Comparison of ENCODE assay signal across 22 mouse cellular contexts in genomic region chr17:84995844-84996243, GRCm38 (mm10). TPM values are rescaled to one million over a fixed set of nuclear protein-coding genes. Genes with fewer than 3 reads are reported as not detected.
DNase-seq lines count a peak whose midpoint lies in the region; ATAC-seq and TF ChIP-seq lines count a peak whose summit lies in the region.
"Had no signal": no experiment of that assay in that cellular context is flagged by ENCODE, and none has a peak within 500 bp of the region (broad histone marks: within the 10 kb centered on the region; RNA-seq: fewer than 3 reads in every experiment).

No protein-coding gene starts in this region.

- no peak overlapping the region for H3K4me2 ChIP-seq in lung, embryonic 14.5 days
- H3K4me2 ChIP-seq in lung, embryonic 16.5 days (ENCODE audit: low read depth, low read length): no peak overlapping the region
- H3K4me2 ChIP-seq in lung, postnatal 0 days (replicated peaks; ENCODE audit: low read depth, low read length): no peak overlapping the region

- 0 out of 2 replicates have a peak, but pooled peaks cover 6% of the 10 kb centered on the region for H3K36me3 ChIP-seq in lung, embryonic 14.5 days (ENCODE audit: insufficient read depth)
- H3K36me3 ChIP-seq in lung, embryonic 16.5 days (ENCODE audit: control insufficient read depth, insufficient read depth, low read length): peaks cover 5% of the 10 kb centered on the region
- H3K36me3 ChIP-seq in lung, postnatal 0 days (ENCODE audit: insufficient read depth, low read length): no peaks in the 10 kb centered on the region

- no peak for TF ChIP-seq EP300 in lung, postnatal 0 days (IDR thresholded peaks at IDR 0.05)

- no peak overlapping the region for H3K4me3 ChIP-seq in lung, embryonic 14.5 days (ENCODE audit: low read depth, low read length)
- H3K4me3 ChIP-seq in lung, embryonic 16.5 days (ENCODE audit: low read length): no peak overlapping the region
- no peak overlapping the region for H3K4me3 ChIP-seq in lung, adult 2 months (replicated peaks; ENCODE audit: extremely low read depth, low read depth, low read length)
- no peak overlapping the region for H3K4me3 ChIP-seq in lung, postnatal 0 days (ENCODE audit: low read depth, low read length)

- DNase-seq in lung, embryonic 14.5 days: peak; percentile 9
- DNase-seq in lung, postnatal 10 days: no peak
- DNase-seq in lung, adult 2 months: no peak
- peak; percentile 56 for DNase-seq in lung, postnatal 0 days (ENCODE audit: low spot score)
- no peak for DNase-seq in lung, postnatal 4 days
- peak; percentile 47 for DNase-seq in lung, postnatal 36 days
- DNase-seq in lung, postnatal 25 days (ENCODE audit: low spot score): no peak
- DNase-seq: adrenal gland, adult 2 months; adrenal gland, adult 8-10 months; adrenal gland, postnatal 10 days; adrenal gland, postnatal 14 days; adrenal gland, postnatal 25 days; adrenal gland, postnatal 36 days; B cell, adult 2 months; cerebellum, adult 11 months; cerebellum, adult 11-12 months had no signal

- no peaks in the 10 kb centered on the region for H3K4me1 ChIP-seq in lung, embryonic 14.5 days (ENCODE audit: insufficient read depth)
- H3K4me1 ChIP-seq in lung, embryonic 16.5 days (replicated peaks; ENCODE audit: control insufficient read depth, insufficient read depth, low read length): peaks cover 5% of the 10 kb centered on the region; the same call in 1 of the 2 replicates
- H3K4me1 ChIP-seq in lung, adult 2 months (ENCODE audit: control insufficient read depth, insufficient read depth, low read length): peaks cover 6% of the 10 kb centered on the region; the same call in 1 of the 2 replicates
- no peaks in the 10 kb centered on the region for H3K4me1 ChIP-seq in lung, postnatal 0 days (ENCODE audit: insufficient read depth, low read depth, low read length)

- no peak overlapping the region for H3K9ac ChIP-seq in lung, embryonic 14.5 days
- no peak overlapping the region for H3K9ac ChIP-seq in lung, embryonic 16.5 days (ENCODE audit: low read length)
- H3K9ac ChIP-seq in lung, postnatal 0 days (replicated peaks; ENCODE audit: low read depth): no peak overlapping the region

- no peaks in the 10 kb centered on the region for H3K27me3 ChIP-seq in lung, embryonic 14.5 days (ENCODE audit: insufficient read depth, low read length)
- H3K27me3 ChIP-seq in lung, embryonic 16.5 days (ENCODE audit: control insufficient read depth, insufficient read depth, low read depth, low read length): no peaks in the 10 kb centered on the region
- no peaks in the 10 kb centered on the region for H3K27me3 ChIP-seq in lung, postnatal 0 days (replicated peaks; ENCODE audit: insufficient read depth, low read length)
- H3K27me3 ChIP-seq: CH12.LX, Patski had no signal

- TF ChIP-seq POLR2A in lung, adult 2 months (IDR thresholded peaks at IDR 0.05; ENCODE audit: borderline replicate concordance, extremely low read depth, low read depth, low read length): no peak

- ATAC-seq in lung, embryonic 14.5 days (ENCODE audit: insufficient read depth): no peak
- peak; percentile 60; the same call in 1 of the 2 replicates for ATAC-seq in lung, embryonic 16.5 days (ENCODE audit: low read depth)
- ATAC-seq in lung, postnatal 0 days: peak; percentile 58
- ATAC-seq: activated CD4-positive, CD25-positive, alpha-beta regulatory T cell, adult 4 months; CD4-positive, CD25-positive, alpha-beta regulatory T cell, adult 4 months; Patski had no signal

- 54% methylated on average over 6 of the region's 6 CpGs for WGBS in lung, embryonic 14.5 days
- 53% methylated on average over 6 of the region's 6 CpGs for WGBS in lung, embryonic 16.5 days
- 66% methylated on average over 6 of the region's 6 CpGs for WGBS in lung, adult 2 months
- 53% methylated on average over 6 of the region's 6 CpGs for WGBS in lung, postnatal 0 days

- no peak overlapping the region for H3K27ac ChIP-seq in lung, embryonic 14.5 days (ENCODE audit: low read depth)
- H3K27ac ChIP-seq in lung, embryonic 16.5 days (ENCODE audit: low read length): no peak overlapping the region
- no peak overlapping the region for H3K27ac ChIP-seq in lung, postnatal 0 days (ENCODE audit: low read length)

- H3K9me3 ChIP-seq in lung, embryonic 14.5 days (ENCODE audit: low read depth, low read length): no peaks in the 10 kb centered on the region
- no peaks in the 10 kb centered on the region for H3K9me3 ChIP-seq in lung, embryonic 16.5 days (ENCODE audit: control insufficient read depth, low read length)
- H3K9me3 ChIP-seq in lung, postnatal 0 days (ENCODE audit: low read length): no peaks in the 10 kb centered on the region

- no peak for TF ChIP-seq CTCF in lung, embryonic 14.5 days (IDR thresholded peaks at IDR 0.05; ENCODE audit: low read depth)
- no peak for TF ChIP-seq CTCF in lung, adult 2 months (IDR thresholded peaks at IDR 0.05; ENCODE audit: insufficient read depth, low read length)
- no peak for TF ChIP-seq CTCF in lung, postnatal 0 days (IDR thresholded peaks at IDR 0.05)

RNA-seq across cellular contexts. Expression of gene Slc3a1, which starts 32.3 kb away (rescaled TPM):
- polyA plus RNA-seq in lung, embryonic 14.5 days (2014; fragmentation: Nextera tagmentation; extraction: Ambion mirVana): 0.15 and 0.18 TPM in 2 replicates
- polyA plus RNA-seq in lung, embryonic 16.5 days (2015; fragmentation: Nextera tagmentation; extraction: Ambion mirVana): 0.59 TPM in 1 of 2 replicates, not detected in the other
- 0.24 and 0.33 TPM in 2 replicates for polyA plus RNA-seq in lung, adult 2 months (2012; rRNA removed)
- 0.16 and 0.25 TPM in 2 replicates for polyA plus RNA-seq in lung, postnatal 0 days (2015; fragmentation: Nextera tagmentation; extraction: Ambion mirVana)
- polyA plus RNA-seq: G1E had no signal

RNA-seq across cellular contexts. Expression of gene Ppm1b, which starts 39.3 kb away (rescaled TPM):
- polyA plus RNA-seq in lung, embryonic 14.5 days (2014; fragmentation: Nextera tagmentation; extraction: Ambion mirVana): 61.5 and 68.2 TPM in 2 replicates
- 53.8 and 54.6 TPM in 2 replicates for polyA plus RNA-seq in lung, embryonic 16.5 days (2015; fragmentation: Nextera tagmentation; extraction: Ambion mirVana)
- 19.0 and 34.3 TPM in 2 replicates for polyA plus RNA-seq in lung, adult 2 months (2012; rRNA removed)
- 51.5 and 55.4 TPM in 2 replicates for polyA plus RNA-seq in lung, postnatal 0 days (2015; fragmentation: Nextera tagmentation; extraction: Ambion mirVana)

Comparison
In these comparisons a context has a peak if more than half of its experiments do, and no peak if none do; other contexts are left out.
1. DNase-seq: peak in lung, embryonic 14.5 days (single experiment), lung, postnatal 0 days (single experiment) and lung, postnatal 36 days (single experiment); none in lung, postnatal 10 days (single experiment), lung, adult 2 months (single experiment), lung, postnatal 4 days (0 of 2) and lung, postnatal 25 days (single experiment).